Mouse (Mus musculus) CD8-positive naive resting alpha-beta T cell, adult 2 months (primary cell): ENCODE data around the gene Olfr223.
A peak's percentile ranks its signal among the peaks of the same experiment; 100 is the strongest.
"Not testable (repeated sequence)": the region's sequence is repeated elsewhere in the genome, so short reads cannot be mapped to it uniquely, and the experiment has no call there.

Source experiments
- DNase-seq, 2 experiments: peaks; one replicate each; pipeline ENCODE4 v3.0.0; 2022; ENCODE audit warnings: low read depth in 2 of 2, low spot score in 2 of 2

Gene Olfr223

GRCm38 (mm10) chr11:59593189-59593588, at the start of gene Olfr223:
TSS of gene Olfr223 (minus strand) at chr11:59593289.
- no peak for DNase-seq

GRCm38 (mm10) chr11:59642420-59642819, 49.3 kb upstream of the Olfr223 start:
- DNase-seq: no peak

- no peak for DNase-seq
These were observed 48.1 kb upstream of the Olfr223 start for GRCm38 (mm10) chr11:59641227-59641626.

GRCm38 (mm10) chr11:59639957-59640643, 47.0 kb upstream of the Olfr223 start:
- no peak for DNase-seq

- DNase-seq: no peak
These were observed 43.8 kb upstream of the Olfr223 start for GRCm38 (mm10) chr11:59636695-59637414.

GRCm38 (mm10) chr11:59635821-59636694, 43.0 kb upstream of the Olfr223 start:
- no peak for DNase-seq

DNA sequence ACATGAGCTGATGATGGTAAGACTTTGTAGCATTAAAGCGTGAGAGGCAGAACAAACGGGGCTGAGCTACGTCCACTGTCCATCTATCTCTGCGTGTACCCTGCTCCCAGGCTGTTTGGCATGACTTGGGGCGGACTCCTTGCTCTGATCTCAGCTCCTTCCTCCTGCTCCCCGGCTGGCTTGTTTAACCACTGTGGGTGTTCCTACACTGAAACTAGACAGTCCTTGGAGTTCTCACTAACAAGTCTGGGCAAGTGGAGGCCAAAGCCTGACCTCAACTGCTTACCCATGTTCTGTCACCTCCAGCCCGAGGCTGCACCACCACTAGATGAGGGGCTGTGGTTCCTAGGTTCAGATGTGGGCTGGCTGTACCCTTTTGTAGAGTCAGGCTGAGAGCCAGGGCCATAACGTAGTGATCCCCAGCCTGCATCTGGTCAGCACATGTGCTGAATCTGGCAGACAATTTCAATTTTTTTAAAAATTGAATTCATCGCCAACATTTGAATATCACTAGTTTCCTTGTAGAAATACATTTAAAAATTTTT, 42.2 kb upstream of the Olfr223 start:
- DNase-seq: no peak

GRCm38 (mm10) chr11:59634001-59634660, 41.0 kb upstream of the Olfr223 start:
- no peak for DNase-seq

DNA sequence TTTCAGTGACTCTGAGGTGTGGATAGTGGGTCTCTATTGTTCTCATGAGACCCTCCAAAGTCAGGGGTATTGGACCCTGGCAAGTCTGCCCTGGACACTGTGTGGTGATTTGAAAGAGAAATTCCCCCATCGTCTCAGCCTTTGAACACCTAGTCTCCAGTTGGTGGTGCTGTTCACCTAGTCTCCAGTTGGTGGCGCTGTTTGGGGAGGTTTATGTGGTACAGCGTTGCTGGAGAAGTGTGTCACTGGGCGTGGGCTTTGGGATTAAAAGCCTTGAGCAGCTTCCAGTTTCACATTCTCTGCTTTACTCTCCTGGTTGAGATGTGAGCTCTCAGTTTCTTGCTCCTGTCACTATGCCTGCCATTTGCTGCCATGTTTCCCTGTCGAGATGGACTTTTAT, 39.9 kb upstream of the Olfr223 start:
- DNase-seq: peak; percentile 32 to 48

DNA sequence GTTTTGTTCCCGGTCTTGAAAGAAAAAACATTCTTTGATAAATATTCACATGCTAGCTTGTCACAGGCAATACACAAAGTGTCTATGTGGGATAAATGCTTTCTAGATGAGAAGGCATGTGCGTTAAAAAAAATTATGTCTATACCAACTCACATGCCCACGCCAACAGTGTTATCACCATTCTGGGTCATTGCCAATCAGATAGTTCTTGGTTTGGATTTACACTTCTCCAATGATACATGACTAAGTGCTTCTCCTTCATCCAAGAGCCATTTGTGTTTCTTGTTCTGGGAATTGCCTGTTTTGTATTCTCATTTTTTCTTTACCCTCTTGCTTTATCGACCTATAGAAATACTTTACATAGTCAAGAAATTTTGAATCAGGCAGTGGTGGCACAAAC, 38.9 kb upstream of the Olfr223 start:
- DNase-seq: no peak

GRCm38 (mm10) chr11:59629871-59630270, 36.8 kb upstream of the Olfr223 start:
- no peak for DNase-seq

- no peak for DNase-seq
These were observed 35.1 kb upstream of the Olfr223 start for GRCm38 (mm10) chr11:59628177-59628576.

GRCm38 (mm10) chr11:59626192-59626591, 33.1 kb upstream of the Olfr223 start:
- DNase-seq: no peak

DNA sequence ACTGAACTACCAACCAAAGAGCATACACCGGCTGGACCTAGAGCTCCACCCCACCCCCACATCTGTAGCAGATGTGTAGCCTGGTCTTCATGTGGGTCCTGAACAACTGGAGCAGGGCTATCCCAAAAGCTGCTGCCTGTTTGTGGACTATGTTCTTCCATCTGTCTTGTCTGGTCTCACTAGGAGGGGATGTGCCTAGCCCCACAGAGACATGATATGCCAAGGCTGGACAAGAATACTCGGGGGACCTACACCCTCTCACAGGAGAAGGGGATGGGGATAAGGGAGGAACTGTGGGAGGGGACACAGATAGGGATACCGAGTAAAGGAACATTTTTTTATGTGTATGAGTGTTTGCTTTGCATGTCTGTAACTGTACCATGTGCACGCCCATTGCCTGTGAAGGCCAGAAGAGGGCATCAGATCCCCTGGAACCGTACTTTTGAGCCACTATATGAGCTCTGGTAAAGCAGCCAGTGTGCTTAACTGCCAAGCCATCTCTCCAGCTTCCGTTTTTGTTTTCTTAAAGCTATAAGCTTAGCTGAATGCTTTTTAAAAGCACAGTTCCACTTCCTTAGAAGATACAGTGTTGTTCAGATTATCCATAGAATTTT, 31.0 kb upstream of the Olfr223 start:
- DNase-seq: peak in 1 of 2 experiments; percentile 19

GRCm38 (mm10) chr11:59622214-59622613, 29.1 kb upstream of the Olfr223 start:
- DNase-seq: no peak

DNA sequence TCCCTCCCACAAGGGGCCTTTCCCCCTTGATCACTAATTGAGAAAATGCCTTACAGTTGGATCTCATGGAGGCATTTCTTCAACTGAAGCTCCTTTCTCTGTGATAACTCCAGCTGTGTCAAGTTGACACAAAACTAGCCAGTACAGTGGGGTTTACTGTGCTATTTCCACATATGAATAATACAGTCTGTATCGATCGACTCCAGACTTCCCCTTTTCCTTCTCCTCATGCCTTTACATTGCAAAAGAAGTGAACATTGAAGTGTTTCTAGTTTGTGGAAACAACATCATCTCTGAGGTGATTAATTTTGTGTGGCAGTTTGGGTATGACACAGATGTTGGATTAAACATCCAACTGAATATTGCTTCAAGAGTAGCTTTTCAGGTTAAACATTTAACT, 23.9 kb upstream of the Olfr223 start:
- not testable (repeated sequence) for DNase-seq

DNA sequence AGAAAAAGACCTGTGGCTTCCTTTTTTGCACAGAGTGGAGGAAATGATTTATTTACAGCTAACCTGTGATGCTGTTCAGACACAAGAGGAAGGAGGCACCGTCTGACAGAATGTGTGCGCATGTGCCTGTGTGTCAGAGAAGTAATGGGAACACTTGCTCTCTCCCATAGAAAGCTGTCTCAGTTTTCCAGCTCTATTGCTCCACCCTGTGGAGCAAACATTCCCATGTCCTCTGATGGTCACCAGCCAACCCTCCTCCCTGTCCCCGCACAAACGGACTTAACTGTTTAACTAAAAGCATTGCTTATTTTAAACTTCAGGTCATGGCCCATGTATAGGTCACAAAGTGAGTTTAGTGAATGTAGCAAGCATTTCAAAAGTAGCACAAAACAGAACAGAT, 21.0 kb upstream of the Olfr223 start:
- DNase-seq: no peak

- no peak for DNase-seq
These were observed 18.6 kb upstream of the Olfr223 start for GRCm38 (mm10) chr11:59611646-59612045.

- DNase-seq: no peak
These were observed 9.2 kb upstream of the Olfr223 start for GRCm38 (mm10) chr11:59602287-59602686.

GRCm38 (mm10) chr11:59600872-59601271, 7.8 kb upstream of the Olfr223 start:
- DNase-seq: no peak
